Mouse (Mus musculus): ENCODE results near the gene Mark3.

- TF ChIP-seq CTCF (IDR thresholded peaks at IDR 0.05) (peak; percentile 88), POLR2A (IDR thresholded peaks at IDR 0.05; ENCODE audit: insufficient read depth, low read depth, low read length) (no peak)
Measured at GRCm38 (mm10) chr12:111696239-111696638, 121.9 kb downstream of the Mark3 start.

Data from heart, adult 2 months (tissue).